Mouse (Mus musculus) gastrocnemius, adult 8-10 months (tissue): ENCODE data around the gene Megf8. TPM values are rescaled to one million over a fixed set of nuclear protein-coding genes. Genes with fewer than 3 reads are reported as not detected.
"Not testable (repeated sequence)": the region's sequence is repeated elsewhere in the genome, so short reads cannot be mapped to it uniquely, and the experiment has no call there.

Source experiments
- DNase-seq, 2 experiments: peaks; one replicate each; pipeline ENCODE4 v3.0.0; 2022; ENCODE audit warnings: low spot score in 2 of 2
- total RNA-seq, 4 experiments: library from RNA; stranded (reverse); gene quantifications; 2 replicates each; pipeline ENCODE4 v1.2.4; 2022

Megf8 gene
- total RNA-seq, 4 experiments from 2014 or later, result 22.6 to 26.8 (median 25.0) TPM

- no peak for DNase-seq
Measured at GRCm38 (mm10) chr7:25398610-25399009, 81.6 kb downstream of the Megf8 start, which contains the start of gene Lipe. Gene Lipe (minus strand): TSS chr7:25398710.

- DNase-seq, result not testable (repeated sequence)
Measured at GRCm38 (mm10) chr7:25399028-25399427, 82.1 kb downstream of the Megf8 start.

- DNase-seq, result no peak
Measured at GRCm38 (mm10) chr7:25401551-25401950, 84.6 kb downstream of the Megf8 start.

GRCm38 (mm10) chr7:25401986-25402385, 85.0 kb downstream of the Megf8 start:
- DNase-seq, result no peak

- no peak for DNase-seq
Measured at GRCm38 (mm10) chr7:25402671-25403101, 85.7 kb downstream of the Megf8 start.

GRCm38 (mm10) chr7:25406468-25406867, 89.5 kb downstream of the Megf8 start:
- no peak for DNase-seq

- no peak for DNase-seq
Measured at GRCm38 (mm10) chr7:25409114-25409760, 92.3 kb downstream of the Megf8 start.

- DNase-seq, result no peak
Measured at GRCm38 (mm10) chr7:25410969-25411615, 94.1 kb downstream of the Megf8 start.

- no peak for DNase-seq
Measured at GRCm38 (mm10) chr7:25411861-25412260, 94.9 kb downstream of the Megf8 start.

- DNase-seq, result no peak
Measured at GRCm38 (mm10) chr7:25412833-25413441, 96.0 kb downstream of the Megf8 start, which contains the start of gene Cxcl17. Gene Cxcl17 (minus strand): TSS chr7:25412886.

Other genes starting within 250 kb of the Megf8 start
- gene Grik5, start 244.8 kb upstream of the Megf8 start, total RNA-seq, result 1 to 10 TPM; 1.3 to 3.2 (median 2.2) TPM
- gene Zfp574, start 244.6 kb upstream of the Megf8 start, total RNA-seq, result 1 to 10 TPM; 6.5 to 9.3 (median 9.0) TPM
- gene Pou2f2, start 137.4 kb upstream of the Megf8 start, total RNA-seq, result under 1 TPM in 2 of 4 experiments, not detected in 2; 0.02 to 0.24 TPM
- 1 to 10 TPM; 8.0 to 9.2 (median 8.6) TPM for gene Dedd2, start 96.5 kb upstream of the Megf8 start, total RNA-seq
- gene Zfp526, start 95.7 kb upstream of the Megf8 start, total RNA-seq, result 1 to 10 TPM; 5.5 to 6.4 (median 6.1) TPM
- 10 to 100 TPM; 87.5 to 93.5 (median 90.1) TPM for gene Gsk3a, start 79.3 kb upstream of the Megf8 start, total RNA-seq
- gene Erf, start 66.4 kb upstream of the Megf8 start, total RNA-seq, result 1 to 10 TPM; 4.2 to 5.8 (median 5.7) TPM
- 10 to 100 TPM; 26.4 to 38.7 (median 30.1) TPM for gene Cic, start 49.5 kb upstream of the Megf8 start, total RNA-seq
- gene Pafah1b3, start 19.2 kb upstream of the Megf8 start, total RNA-seq, result 1 to 10 TPM in 3 of 4 experiments, under 1 TPM in 1; 0.56 to 1.5 (median 1.1) TPM
- not detected for gene Prr19, start 15.8 kb upstream of the Megf8 start, total RNA-seq
- not detected for gene Tmem145, start 11.1 kb upstream of the Megf8 start, total RNA-seq
- gene Cnfn, start 52.6 kb downstream of the Megf8 start, total RNA-seq, result not detected
- 10 to 100 TPM; 10.6 to 28.0 (median 19.9) TPM for gene Lipe, start 81.5 kb downstream of the Megf8 start, total RNA-seq
- gene Cxcl17, start 95.7 kb downstream of the Megf8 start, total RNA-seq, result not detected
- gene Ceacam1, start 160.4 kb downstream of the Megf8 start, total RNA-seq, result 1 to 10 TPM; 1.9 to 4.8 (median 3.3) TPM
- under 1 TPM; 0.17 to 0.67 (median 0.33) TPM for gene Ceacam2, start 222.7 kb downstream of the Megf8 start, total RNA-seq